Mouse (Mus musculus) lung, postnatal 0 days (tissue): ENCODE data around the gene Prss35. TPM values are rescaled to one million over a fixed set of nuclear protein-coding genes. Genes with fewer than 3 reads are reported as not detected.
A peak's percentile ranks its signal among the peaks of the same experiment; 100 is the strongest.

Experiments used
- ATAC-seq: fragments of 200-750 bp; cut with Nextera tagmentation; 2 replicates; pipeline ENCODE4 v1.8.0; 2017; ENCODE audit warnings: moderate library complexity
- DNase-seq: peaks from one replicate; pipeline ENCODE4 v3.0.0-alpha.2; 2016; ENCODE audit warnings: low spot score
- H3K27ac ChIP-seq: fragments of 300-500 bp; sonication (generic); 2 replicates; pipeline ENCODE4 v1.5.1; 2014; ENCODE audit warnings: antibody characterized with exemption, mild to moderate bottlenecking, low read length, mixed read lengths
- H3K27me3 ChIP-seq: fragments of 300-500 bp; sonication (generic); replicated peaks from 2 replicates; pipeline ENCODE4 v1.6.1; 2014; ENCODE audit warnings: low read length, mixed read lengths; ENCODE audit not compliant: insufficient read depth
- H3K36me3 ChIP-seq: fragments of 300-500 bp; sonication (generic); 2 replicates; pipeline ENCODE4 v1.6.1; 2014; ENCODE audit warnings: low read length, mixed read lengths; ENCODE audit not compliant: insufficient read depth
- H3K4me1 ChIP-seq: fragments of 300-500 bp; sonication (generic); 2 replicates; pipeline ENCODE4 v1.6.1; 2014; ENCODE audit warnings: antibody characterized with exemption, low read depth, low read length, mixed read lengths; ENCODE audit not compliant: insufficient read depth
- H3K4me2 ChIP-seq: fragments of 300-500 bp; sonication (generic); replicated peaks from 2 replicates; pipeline ENCODE4 v1.6.1; 2014; ENCODE audit warnings: low read depth, mild to moderate bottlenecking, low read length, moderate library complexity, mixed read lengths
- H3K4me3 ChIP-seq: fragments of 300-500 bp; sonication (generic); 2 replicates; pipeline ENCODE4 v1.5.1; 2014; ENCODE audit warnings: low read depth, low read length
- H3K9ac ChIP-seq: fragments of 300-500 bp; sonication (generic); replicated peaks from 2 replicates; pipeline ENCODE4 v1.6.1; 2014; ENCODE audit warnings: low read depth, mild to moderate bottlenecking
- H3K9me3 ChIP-seq: fragments of 300-500 bp; sonication (generic); 2 replicates; pipeline ENCODE4 v1.6.1; 2016; ENCODE audit warnings: low read length, mixed read lengths
- CTCF ChIP-seq: IDR thresholded peaks from 2 replicates; pipeline ENCODE4 v1.5.1; 2016; ENCODE audit warnings: antibody characterized with exemption, mild to moderate bottlenecking
- EP300 ChIP-seq: IDR thresholded peaks from 2 replicates; pipeline ENCODE4 v1.6.1; 2016; ENCODE audit warnings: antibody characterized with exemption, mild to moderate bottlenecking, control low read depth
- WGBS: fragments of 180-500 bp; shearing (Covaris S2); extraction: QIAGEN DNeasy Blood & Tissue Kit; methylation state at CpG from one replicate; pipeline ENCODE4 v1.1.7; 2014; 5-methylcytosine and 5-hydroxymethylcytosine counted together
- polyA plus RNA-seq: library from polyadenylated mRNA; unstranded; fragments of >200 nt; fragmentation: Nextera tagmentation; extraction: Ambion mirVana; gene quantifications from 2 replicates; pipeline ENCODE4 v1.2.1, GENCODE M21; 2015

Prss35 gene
- polyA plus RNA-seq, 1 experiment from 2014 or later, result 18.0 TPM

GRCm38 (mm10) chr9:86728214-86728814 is 15.1 kb upstream of the Prss35 start:
- H3K4me1 ChIP-seq, result no peaks in the 10 kb centered on the region
- WGBS, result 44% methylated on average over 10 of the region's 10 CpGs
- no peak overlapping the region for H3K9ac ChIP-seq
- H3K4me3 ChIP-seq, result no peak overlapping the region
- no peaks in the 10 kb centered on the region for H3K9me3 ChIP-seq
- ATAC-seq, result peak; percentile 58
- TF ChIP-seq EP300 (no peak), CTCF (no peak)
- DNase-seq, result peak; percentile 36
- peak overlapping the region; percentile 49; the same call in 1 of the 2 replicates for H3K27ac ChIP-seq
- no peaks in the 10 kb centered on the region for H3K27me3 ChIP-seq
- H3K36me3 ChIP-seq, result no peaks in the 10 kb centered on the region
- H3K4me2 ChIP-seq, result no peak overlapping the region

DNA sequence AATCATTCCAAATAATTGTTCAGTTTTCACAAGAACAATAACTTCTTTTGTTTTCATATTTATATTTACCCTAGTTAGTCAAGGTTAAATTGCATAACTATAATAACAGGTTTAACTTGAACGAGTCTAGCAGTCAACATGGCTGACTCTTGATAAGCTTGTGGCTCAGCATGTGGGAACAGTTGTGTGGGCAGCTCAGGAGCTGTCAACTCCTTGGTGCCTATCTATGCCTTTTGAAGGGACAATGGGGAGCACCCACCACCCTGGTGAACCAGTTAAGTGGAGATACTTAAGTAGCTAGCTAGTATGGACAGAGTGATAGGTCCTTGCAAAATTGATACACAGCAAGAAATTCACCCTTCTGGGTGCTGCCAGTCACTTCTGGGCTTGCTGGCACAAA is 14.4 kb upstream of the Prss35 start:
- Histone ChIP-seq H3K27ac (0 out of 2 replicates have a peak overlapping the region, but pooled peaks have one; percentile 14), H3K4me2 (no peak overlapping the region), H3K9ac (no peak overlapping the region), H3K4me3 (no peak overlapping the region), H3K27me3 (no peaks in the 10 kb centered on the region), H3K9me3 (no peaks in the 10 kb centered on the region), H3K36me3 (no peaks in the 10 kb centered on the region), H3K4me1 (no peaks in the 10 kb centered on the region)
- DNase-seq (no peak), ATAC-seq (no peak)
- WGBS, result 56% methylated on average over 1 of the region's 1 CpGs
- TF ChIP-seq EP300, result no peak
- no peak for TF ChIP-seq CTCF

DNA sequence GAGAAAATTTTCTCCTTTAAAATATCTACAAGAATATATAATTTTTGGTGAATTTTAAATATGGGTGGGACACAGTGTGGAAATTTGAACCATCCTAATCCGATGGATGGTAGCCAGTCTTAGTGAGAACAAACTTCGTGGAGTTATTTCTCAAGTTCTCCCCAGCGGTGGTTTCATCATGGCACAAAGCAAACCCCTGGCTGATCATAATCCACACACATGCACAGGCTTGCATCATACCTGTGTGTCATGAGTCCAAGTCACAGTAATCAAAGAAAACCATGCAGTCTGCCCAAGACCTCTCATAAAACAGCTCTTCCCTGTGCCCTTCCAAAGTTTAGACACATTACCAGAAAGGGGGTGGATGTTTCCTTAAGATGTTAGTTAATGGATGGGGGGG is 13.6 kb upstream of the Prss35 start:
- Histone ChIP-seq H3K4me2 (no peak overlapping the region), H3K9ac (no peak overlapping the region), H3K36me3 (no peaks in the 10 kb centered on the region), H3K9me3 (no peaks in the 10 kb centered on the region), H3K4me3 (no peak overlapping the region), H3K27me3 (no peaks in the 10 kb centered on the region), H3K27ac (no peak overlapping the region), H3K4me1 (no peaks in the 10 kb centered on the region)
- no peak for TF ChIP-seq EP300
- no peak for TF ChIP-seq CTCF
- 83% methylated on average over 3 of the region's 3 CpGs for WGBS
- ATAC-seq (peak; percentile 26; the same call in 1 of the 2 replicates), DNase-seq (no peak)

- no peaks in the 10 kb centered on the region for H3K4me1 ChIP-seq
- no peaks in the 10 kb centered on the region for H3K9me3 ChIP-seq
- peak; percentile 43; the same call in 1 of the 2 replicates for ATAC-seq
- TF ChIP-seq CTCF (no peak), EP300 (no peak)
- H3K27me3 ChIP-seq, result no peaks in the 10 kb centered on the region
- H3K4me3 ChIP-seq, result no peak overlapping the region
- peak; percentile 72 for DNase-seq
- H3K36me3 ChIP-seq, result no peaks in the 10 kb centered on the region
- H3K27ac ChIP-seq, result no peak overlapping the region
- H3K4me2 ChIP-seq, result no peak overlapping the region
- H3K9ac ChIP-seq, result no peak overlapping the region
Observed at GRCm38 (mm10) chr9:86734357-86734756, 9.1 kb upstream of the Prss35 start.

- H3K4me2 ChIP-seq, result no peak overlapping the region
- no peak overlapping the region for H3K27ac ChIP-seq
- ATAC-seq (no peak), DNase-seq (no peak)
- no peak overlapping the region for H3K9ac ChIP-seq
- TF ChIP-seq CTCF, result no peak
- no peak for TF ChIP-seq EP300
- H3K27me3 ChIP-seq, result no peaks in the 10 kb centered on the region
- 60% methylated on average over 9 of the region's 9 CpGs for WGBS
- H3K36me3 ChIP-seq, result no peaks in the 10 kb centered on the region
- no peak overlapping the region for H3K4me3 ChIP-seq
- H3K4me1 ChIP-seq, result no peaks in the 10 kb centered on the region
- H3K9me3 ChIP-seq, result no peaks in the 10 kb centered on the region
Observed at GRCm38 (mm10) chr9:86734795-86735194, 8.7 kb upstream of the Prss35 start.

DNA sequence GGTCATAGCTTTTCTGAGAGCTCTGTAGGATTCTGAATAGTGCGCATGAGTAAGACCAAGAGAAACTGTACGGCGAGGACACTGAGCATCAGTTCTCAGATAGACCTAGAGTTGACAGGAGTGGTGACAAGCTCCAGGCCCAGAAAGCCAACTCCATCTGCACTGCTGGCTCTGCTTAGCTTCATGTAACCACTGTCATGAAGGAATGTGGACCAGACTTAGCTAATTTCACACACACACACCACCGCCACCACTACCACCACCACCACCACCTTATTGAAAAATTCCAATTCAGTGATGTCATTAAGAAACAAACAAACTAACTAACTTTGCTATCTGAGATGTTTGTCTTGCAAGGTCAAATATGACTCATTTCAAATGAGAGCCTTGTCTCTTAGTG is 6.5 kb upstream of the Prss35 start:
- Histone ChIP-seq H3K9ac (no peak overlapping the region), H3K4me3 (no peak overlapping the region), H3K4me1 (no peaks in the 10 kb centered on the region), H3K36me3 (no peaks in the 10 kb centered on the region), H3K27me3 (no peaks in the 10 kb centered on the region), H3K27ac (no peak overlapping the region), H3K4me2 (no peak overlapping the region), H3K9me3 (no peaks in the 10 kb centered on the region)
- TF ChIP-seq EP300 (no peak), CTCF (no peak)
- ATAC-seq (no peak), DNase-seq (no peak)
- 91% methylated on average over 4 of the region's 4 CpGs for whole genome bisulfite sequencing

DNA sequence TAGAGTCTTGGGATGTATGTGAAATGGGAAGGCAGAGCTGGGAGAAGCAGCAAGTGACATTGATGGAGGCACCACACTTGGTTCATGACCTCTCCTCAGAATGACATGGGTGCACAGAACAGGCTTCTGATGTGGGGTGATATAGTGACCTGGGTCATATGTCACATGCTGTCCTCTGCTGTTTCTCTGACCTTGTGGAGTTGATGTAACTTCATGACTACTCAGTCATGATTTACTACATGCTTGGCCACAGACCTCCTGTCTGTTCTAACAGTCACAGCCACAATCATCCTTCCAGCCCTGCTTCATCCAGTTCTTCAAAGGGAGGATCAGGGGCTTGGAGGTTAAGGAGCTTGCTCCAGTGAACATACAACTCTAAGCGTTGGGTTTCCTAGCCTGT is 5.4 kb upstream of the Prss35 start:
- Histone ChIP-seq H3K36me3 (no peaks in the 10 kb centered on the region), H3K9ac (no peak overlapping the region), H3K4me3 (no peak overlapping the region), H3K27me3 (no peaks in the 10 kb centered on the region), H3K4me1 (no peaks in the 10 kb centered on the region), H3K4me2 (no peak overlapping the region), H3K27ac (no peak overlapping the region), H3K9me3 (no peaks in the 10 kb centered on the region)
- DNase-seq, result no peak
- ATAC-seq, result no peak
- WGBS, result 82% methylated on average over 1 of the region's 1 CpGs
- TF ChIP-seq EP300, result no peak
- no peak for TF ChIP-seq CTCF
